Mouse (Mus musculus) layer of hippocampus, postnatal 14 days (tissue): ENCODE measurements around the gene Itgav. TPM values are rescaled to one million over a fixed set of nuclear protein-coding genes. Genes with fewer than 3 reads are reported as not detected.
"Not testable (repeated sequence)": the region's sequence is repeated elsewhere in the genome, so short reads cannot be mapped to it uniquely, and the experiment has no call there.

Source experiments
- DNase-seq, 2 experiments: peaks; one replicate each; pipeline ENCODE4 v3.0.0; 2021 to 2022; ENCODE audit warnings: low spot score in 2 of 2, mixed read lengths in 1 of 2
- total RNA-seq, 2 experiments: library from RNA; stranded (reverse); gene quantifications; 2 replicates each; pipeline ENCODE4 v1.2.3; 2021

Itgav gene
- total RNA-seq, 2 experiments from 2014 or later = 48.5 to 69.0 TPM

GRCm38 (mm10) chr2:83709896-83710524 lies 14.2 kb upstream of the Itgav start:
- no peak for DNase-seq

- not testable (repeated sequence) for DNase-seq
These were observed 10.9 kb upstream of the Itgav start for GRCm38 (mm10) chr2:83713281-83713680.

GRCm38 (mm10) chr2:83713946-83714345 lies 10.3 kb upstream of the Itgav start:
- no peak for DNase-seq

- peak; percentile 19 to 56 for DNase-seq
These were observed 9.4 kb upstream of the Itgav start for GRCm38 (mm10) chr2:83714783-83715182.

- DNase-seq = no peak
These were observed 5.9 kb upstream of the Itgav start for GRCm38 (mm10) chr2:83718341-83718740.

GRCm38 (mm10) chr2:83721635-83722034 lies 2.6 kb upstream of the Itgav start:
- no peak for DNase-seq

GRCm38 (mm10) chr2:83722936-83723335 lies 1.3 kb upstream of the Itgav start:
- DNase-seq = no peak

GRCm38 (mm10) chr2:83723346-83723745 lies 851 bp upstream of the Itgav start:
- no peak for DNase-seq

GRCm38 (mm10) chr2:83724827-83725730 lies 882 bp downstream of the Itgav start:
- DNase-seq = peak in 1 of 2 experiments; percentile 42

- DNase-seq = no peak
These were observed 1.6 kb downstream of the Itgav start for GRCm38 (mm10) chr2:83725796-83726195.

- DNase-seq = peak in 1 of 2 experiments; percentile 43
These were observed 4.1 kb downstream of the Itgav start for GRCm38 (mm10) chr2:83728238-83728682.

- DNase-seq = peak in 1 of 2 experiments; percentile 55
These were observed 5.1 kb downstream of the Itgav start for GRCm38 (mm10) chr2:83729339-83729738.

- DNase-seq = no peak
These were observed 8.7 kb downstream of the Itgav start for GRCm38 (mm10) chr2:83732896-83733295.

- no peak for DNase-seq
These were observed 9.8 kb downstream of the Itgav start for GRCm38 (mm10) chr2:83733981-83734393.

- no peak for DNase-seq
These were observed 11.1 kb downstream of the Itgav start for GRCm38 (mm10) chr2:83735276-83735675.

- DNase-seq = no peak
These were observed 12.6 kb downstream of the Itgav start for GRCm38 (mm10) chr2:83736836-83737235.

- no peak for DNase-seq
These were observed 14.5 kb downstream of the Itgav start for GRCm38 (mm10) chr2:83738586-83739251.

- no peak for DNase-seq
These were observed 15.4 kb downstream of the Itgav start for GRCm38 (mm10) chr2:83739461-83740124.

GRCm38 (mm10) chr2:83740601-83741031 lies 16.4 kb downstream of the Itgav start:
- DNase-seq = peak in 1 of 2 experiments; percentile 17

- peak in 1 of 2 experiments; percentile 49 for DNase-seq
These were observed 18.0 kb downstream of the Itgav start for GRCm38 (mm10) chr2:83742210-83742609.

GRCm38 (mm10) chr2:83742836-83743235 lies 18.6 kb downstream of the Itgav start:
- no peak for DNase-seq
